Mouse (Mus musculus): ENCODE data around the gene Rabgap1l.
A peak's percentile ranks its signal among the peaks of the same experiment; 100 is the strongest.

The Rabgap1l gene

DNA sequence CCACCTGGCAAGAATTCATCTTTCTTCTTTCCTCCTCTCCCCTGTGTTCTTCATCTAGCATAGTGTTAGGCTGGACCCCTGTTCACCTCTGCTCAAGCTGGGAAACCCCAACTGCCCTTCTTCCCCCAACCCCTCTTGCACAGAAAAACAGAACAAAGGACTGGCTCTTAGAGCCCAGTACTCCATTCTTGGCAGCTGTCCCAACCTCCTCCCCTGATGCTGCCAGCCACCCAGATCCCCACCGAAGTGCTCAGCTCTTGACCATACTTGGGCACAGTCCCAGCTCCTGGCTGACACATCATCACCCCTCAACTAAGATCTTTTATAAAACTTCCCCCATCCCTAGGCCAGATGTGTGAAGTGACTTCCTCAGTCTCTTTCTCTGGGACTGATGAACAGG, 422.5 kb downstream of the Rabgap1l start:
- peak; percentile 19 for DNase-seq

DNA sequence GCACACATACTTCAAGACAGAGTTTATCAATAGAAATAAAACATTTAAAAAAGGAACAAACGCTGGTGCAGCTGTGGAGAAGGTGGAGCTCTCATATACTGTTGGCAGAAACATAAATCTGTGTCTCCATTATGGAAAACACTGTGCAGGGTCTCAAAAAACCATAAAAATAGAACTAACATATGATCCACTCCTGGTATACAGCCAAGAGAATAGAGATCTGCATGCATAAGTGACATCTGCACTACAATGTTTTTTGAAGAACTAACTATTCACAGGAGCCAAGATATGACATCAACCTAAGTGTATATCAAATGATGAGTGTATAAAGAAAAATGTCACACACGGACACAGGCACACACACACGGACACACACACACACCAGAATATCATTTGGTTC, 426.4 kb downstream of the Rabgap1l start:
- DNase-seq, result no peak

DNA sequence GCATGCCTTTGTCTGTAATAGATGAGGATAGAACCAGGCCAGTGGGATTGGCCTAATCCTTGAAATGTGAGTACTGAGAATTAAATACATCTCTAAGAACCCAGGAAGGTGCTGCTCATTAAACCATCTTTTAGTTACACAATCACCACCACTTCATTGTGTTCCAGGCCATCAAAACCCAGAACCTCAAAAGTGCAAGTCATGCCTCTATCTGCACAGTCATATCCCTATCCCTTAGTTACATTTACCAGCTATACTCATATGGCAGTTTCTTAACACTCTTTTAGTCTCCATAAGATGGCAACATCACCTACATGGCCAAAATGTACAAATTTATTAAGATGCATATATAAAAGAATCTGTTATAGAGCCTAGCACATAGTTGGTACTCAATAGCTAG, 435.7 kb downstream of the Rabgap1l start:
- DNase-seq, result no peak

DNA sequence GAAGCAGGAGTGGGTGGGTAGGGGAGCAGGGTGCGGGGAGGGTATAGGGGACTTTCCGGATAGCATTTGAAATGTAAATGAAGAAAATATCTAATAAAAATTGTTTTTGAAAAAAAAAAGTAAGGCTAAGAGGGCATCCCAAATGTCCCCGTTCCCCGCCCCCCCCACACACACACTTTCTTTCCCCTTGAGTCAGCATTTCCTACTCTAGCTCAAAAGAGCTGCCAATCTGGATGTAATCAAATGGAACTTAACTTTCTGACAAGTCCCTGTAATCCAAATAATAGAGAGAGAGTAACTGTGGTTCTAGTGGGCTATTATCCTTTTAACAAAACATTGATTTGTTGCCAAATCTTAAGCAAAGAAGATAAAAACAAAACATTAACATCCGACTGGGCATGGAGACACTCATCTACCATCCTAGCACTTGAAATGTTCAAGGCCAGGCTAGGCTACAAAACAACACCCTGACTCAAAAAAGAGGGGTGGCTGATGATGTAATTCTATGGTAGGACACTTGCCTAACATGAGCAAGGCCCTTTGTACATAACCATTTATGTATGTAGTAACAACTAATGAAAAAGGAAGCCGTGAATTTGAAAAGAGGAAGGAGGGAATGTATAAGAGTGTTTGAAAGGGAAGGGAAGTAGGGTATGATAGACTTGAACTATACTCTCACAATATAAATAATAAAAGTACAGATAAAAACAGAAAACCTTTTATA, 439.1 kb downstream of the Rabgap1l start:
- no peak for DNase-seq

DNA sequence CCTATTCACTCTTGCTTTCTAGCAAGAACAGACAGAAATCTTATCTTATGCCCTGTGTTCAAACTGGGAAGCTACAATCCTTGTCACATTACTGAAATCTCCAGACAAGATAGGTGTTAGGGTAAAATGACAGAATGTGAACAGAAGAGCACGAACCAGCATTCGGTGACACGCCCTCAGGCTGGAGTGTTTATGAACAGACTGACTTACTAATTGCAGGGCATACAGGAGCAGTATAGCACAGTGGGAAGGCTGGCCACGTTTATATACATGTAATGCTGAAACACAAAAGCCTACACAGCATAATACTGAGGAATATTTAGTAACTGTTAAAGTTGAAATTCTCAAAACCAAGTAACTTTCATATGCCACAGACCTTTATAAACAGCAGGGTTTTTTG, 440.7 kb downstream of the Rabgap1l start:
- no peak for DNase-seq

DNA sequence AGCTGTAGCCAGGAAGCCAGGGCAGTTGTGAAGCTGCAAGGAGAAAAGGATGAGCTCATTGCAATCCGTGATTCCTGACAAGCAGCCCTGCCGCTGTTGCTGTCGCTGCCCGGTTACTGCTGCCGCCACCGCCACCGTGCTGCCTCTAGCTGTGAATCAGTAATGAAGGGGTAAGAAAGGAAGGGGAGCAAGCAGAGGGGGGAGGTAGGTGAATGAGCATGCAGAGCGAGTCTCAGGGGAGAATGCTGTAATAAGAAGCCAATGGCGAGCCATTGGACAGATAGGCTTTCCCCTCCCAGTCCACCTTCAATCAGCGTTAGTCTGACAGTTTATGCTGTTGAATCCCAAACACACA, 441.2 kb downstream of the Rabgap1l start:
- peak; percentile 24 for DNase-seq

DNA sequence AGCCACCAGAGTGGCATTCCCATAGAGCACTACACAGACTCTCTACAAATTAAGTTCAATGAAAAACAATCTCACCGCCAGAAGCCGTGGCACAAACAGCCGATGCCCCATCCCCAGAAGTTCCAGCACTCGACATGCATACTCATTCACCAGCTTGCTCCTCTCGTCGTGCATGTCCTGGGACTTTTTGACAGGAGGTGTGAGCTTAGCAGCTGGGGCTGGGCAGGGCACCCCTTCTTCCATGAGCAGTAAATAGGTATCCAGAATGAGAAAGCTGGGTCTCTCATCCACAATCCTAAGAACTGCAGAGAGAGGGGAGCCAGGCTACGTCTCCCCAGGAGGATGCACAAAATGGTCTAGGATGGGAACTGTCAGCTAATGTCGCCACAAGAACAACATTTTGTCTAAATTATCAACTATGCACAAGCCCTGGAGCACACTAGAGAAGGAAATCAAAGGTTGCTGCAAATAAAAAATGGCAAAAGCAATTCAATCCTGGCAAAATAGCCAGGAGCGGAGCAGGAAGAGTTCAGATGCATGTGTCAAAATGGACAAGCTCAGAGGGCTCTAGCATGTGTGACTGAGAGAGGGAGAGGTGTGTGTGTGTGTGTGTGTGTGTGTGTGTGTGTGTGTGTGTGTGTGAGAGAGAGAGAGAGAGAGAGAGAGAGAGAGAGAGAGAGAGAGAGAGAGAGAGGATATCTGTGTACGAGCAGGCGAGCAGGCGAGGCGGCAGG, 441.7 kb downstream of the Rabgap1l start:
- no peak for DNase-seq

DNA sequence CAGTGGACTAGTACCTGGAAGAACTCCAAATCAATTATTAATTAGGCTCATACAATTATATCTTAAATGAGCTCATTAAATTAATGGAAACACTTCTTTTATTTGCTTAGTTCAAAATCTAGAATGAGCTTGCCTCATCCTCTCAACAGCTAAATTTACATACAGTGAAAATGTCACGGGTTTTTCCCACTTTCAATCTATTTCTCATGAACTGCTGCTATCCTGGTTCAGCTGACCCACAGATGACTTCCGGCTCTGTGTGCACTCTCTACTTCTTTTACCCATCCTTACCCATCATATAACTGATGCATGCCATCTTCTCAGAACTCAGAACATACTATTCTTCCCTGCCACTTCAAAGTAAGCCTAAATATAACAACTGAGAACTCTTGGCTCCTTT, 452.4 kb downstream of the Rabgap1l start:
- DNase-seq, result no peak

DNA sequence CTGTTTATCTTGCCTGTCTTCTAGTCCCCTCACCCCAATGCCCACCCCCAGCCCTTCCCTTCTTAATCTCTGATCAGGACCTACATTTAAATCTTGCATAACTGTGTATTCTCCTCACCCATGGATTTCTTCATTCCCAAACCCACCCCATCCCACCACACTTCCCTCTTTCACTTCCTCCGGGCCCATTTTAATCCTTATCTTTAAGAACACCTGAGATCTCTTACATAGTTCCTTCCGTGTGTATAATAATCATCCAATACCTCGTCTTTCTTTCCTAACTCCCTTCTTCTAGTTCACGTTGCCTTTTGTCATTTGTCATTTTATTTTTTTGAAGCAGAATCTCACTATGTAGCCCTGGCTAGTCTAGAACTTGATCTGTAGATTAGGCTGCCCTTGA, 453.6 kb downstream of the Rabgap1l start:
- DNase-seq, result no peak

DNA sequence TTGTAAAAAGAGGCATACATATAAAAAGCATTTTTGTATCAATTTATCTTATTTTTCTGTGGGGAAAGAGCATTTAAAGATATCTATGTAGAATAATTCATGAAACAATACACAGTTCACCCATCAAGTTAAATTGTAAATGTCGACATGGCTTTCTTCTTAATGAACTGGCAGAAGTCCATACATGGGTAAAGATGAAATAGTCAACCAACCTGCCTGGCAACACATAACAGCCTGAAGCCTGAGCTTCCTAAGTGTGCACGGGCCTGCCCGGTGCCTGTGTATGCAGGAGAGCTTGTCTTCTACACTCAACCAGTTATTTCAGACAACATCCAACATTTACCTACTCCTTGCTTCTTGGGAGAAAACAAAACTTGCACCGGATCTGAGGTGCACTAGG, 458.2 kb downstream of the Rabgap1l start:
- no peak for DNase-seq

DNA sequence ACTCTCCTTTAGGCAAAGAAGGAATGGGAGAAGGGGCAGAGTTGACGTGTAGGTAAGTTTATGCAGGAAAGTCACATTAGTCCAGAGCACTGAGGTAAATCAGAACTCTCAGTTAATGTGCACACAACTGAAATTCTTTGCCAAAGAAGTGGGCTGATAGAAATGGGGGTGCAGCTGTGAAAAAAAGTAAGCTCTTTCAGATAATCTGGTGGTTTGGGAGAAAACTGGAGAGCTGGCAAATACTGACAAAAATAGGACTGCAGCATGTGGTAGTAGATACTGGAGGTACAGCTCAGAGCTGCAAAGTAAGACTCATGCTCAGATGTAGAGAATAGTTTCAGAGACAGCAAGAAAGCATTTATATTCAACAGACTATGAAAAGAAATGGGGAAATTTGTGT, 462.2 kb downstream of the Rabgap1l start:
- no peak for DNase-seq

DNA sequence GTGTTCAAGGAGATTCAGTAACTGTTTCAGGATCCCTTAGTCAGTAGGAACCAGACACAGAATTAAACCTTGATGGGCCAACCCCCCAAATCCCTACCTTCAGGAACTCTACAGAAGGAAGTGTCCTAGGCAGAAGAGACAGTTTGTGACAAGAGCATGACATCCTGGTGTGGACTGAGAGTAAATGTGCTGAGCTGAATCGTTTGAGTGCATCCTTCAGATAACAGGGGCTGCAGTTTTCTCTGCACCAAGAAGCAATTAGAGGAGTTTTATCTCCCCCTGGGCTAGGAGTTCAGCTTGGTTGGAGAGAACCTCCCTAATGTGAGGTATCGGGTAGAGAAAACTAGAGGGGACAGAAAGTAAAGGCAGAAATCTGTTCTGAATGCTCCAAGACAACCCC, 462.8 kb downstream of the Rabgap1l start:
- no peak for DNase-seq

DNA sequence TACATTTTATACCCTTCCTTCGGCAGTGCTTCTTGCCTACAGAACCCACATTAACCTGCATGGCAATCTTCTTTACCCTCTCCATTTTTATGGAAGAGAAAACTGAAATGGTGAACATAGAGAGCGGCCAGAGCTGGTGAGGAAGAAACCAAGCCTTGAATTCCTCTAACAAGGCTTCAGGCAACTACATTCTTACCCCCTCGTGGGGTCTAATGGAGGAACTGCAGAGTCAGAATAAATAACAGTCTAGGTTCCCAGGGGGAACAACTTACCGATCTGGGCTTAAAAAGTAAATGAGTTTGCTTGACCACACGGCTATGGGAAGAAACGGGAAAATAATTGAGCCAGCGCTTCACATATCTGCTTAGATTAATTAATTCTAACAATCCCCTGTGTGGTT, 463.2 kb downstream of the Rabgap1l start:
- no peak for DNase-seq

DNA sequence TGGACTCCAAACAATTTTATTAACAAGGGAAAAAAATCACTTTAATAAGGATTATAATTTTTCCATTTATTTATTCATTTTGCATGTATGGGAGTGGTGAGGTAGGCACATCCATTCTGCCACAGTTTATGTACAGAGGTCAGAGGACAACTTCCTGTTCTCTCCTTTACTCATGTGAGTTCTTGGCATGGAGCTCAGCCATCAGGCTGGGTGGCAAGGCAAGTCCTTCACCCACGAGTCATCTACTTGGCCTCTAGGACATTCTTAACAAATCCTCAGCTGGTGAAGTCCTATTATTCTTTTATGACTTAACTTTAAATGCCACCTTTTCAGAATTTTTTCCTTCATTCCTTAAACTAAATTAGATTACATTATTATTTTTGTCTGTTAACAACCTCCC, 465.5 kb downstream of the Rabgap1l start:
- DNase-seq, result no peak

DNA sequence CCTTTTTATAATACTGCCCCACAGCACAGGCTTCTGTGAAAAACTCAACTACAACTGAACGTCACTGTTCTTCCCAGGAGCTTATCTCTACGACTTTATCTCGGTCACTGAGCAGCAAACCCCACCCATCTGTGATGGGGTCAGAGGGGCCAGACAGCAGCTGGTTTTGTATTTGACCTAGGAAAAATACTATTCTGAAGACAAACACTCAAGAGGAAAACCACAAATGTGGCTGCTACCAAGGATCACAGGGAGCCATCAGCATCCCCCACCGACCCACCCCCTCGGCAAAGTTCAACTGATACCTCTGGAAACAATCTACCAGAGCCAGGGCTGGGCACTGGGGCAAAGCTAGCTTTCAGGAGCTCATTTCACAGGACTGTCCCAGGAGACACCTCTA, 467.5 kb downstream of the Rabgap1l start:
- no peak for DNase-seq

DNA sequence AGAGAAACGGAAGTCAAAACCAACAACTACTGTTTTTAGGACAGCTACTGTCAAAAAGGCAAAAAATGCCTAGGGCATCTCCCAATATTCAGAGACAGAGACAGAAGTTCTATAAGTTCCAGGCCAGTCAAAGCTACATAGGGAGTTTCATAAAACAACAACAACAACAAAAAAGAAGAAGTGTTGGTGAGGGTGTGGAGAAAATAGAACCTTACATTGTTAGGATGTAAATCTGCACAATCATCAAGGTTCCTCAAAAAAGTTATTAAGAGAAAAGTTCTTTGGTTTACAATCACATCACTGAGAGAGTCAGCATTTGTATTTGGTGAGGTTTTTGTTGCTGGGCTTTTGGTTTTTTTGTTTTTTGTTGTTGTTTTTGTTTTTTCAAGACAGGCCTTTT, 472.3 kb downstream of the Rabgap1l start:
- no peak for DNase-seq

DNA sequence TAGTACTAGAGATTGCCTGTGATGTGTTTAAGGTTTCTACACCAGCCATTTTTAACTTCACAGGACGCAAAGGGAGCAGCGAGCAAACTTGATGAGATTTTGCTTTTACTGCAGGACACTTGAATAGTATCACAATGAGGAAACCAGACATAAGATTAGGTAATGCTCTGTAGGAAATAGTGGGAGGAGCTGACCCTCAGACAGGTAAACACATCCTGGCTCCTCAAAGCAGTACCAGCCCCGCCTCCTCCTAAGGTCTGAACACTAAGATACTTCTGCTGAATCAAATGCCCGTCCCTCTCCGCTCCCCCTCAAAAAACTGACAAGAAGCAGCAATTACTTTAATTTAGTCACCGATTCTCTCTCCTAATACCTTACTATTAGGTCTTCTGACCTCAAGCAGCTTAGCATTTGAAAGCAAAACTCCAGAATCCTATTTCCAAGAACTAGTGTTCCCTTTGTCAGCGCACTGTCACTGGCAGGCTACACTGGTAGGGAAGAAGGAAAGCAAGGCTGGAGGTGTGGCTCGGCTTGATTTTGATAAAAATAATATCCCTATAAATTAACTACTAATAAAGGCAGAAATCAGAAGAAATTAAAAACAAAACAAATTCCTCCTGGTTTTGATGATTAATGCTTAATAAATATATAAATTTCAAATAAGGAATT, 474.8 kb downstream of the Rabgap1l start:
- no peak for DNase-seq

DNA sequence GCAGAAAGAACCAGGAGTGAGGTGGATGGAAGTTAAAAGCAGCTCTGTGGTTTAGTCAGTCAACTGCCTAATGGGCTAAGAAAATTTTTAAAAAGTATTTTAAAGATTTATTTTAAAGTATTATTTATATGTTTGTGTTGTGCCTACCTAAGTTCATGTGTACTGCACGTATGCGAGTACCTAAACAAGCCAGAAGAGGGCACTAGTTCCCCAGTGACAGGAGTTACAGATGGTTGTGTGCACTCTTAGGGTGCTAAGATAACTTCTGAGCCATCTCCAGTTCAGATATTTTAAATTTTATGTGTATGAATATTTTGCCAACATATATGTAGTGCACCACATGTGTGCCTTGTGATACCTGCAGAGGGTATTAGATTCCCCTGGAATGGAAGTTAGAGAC, 476.8 kb downstream of the Rabgap1l start:
- DNase-seq, result no peak

DNA sequence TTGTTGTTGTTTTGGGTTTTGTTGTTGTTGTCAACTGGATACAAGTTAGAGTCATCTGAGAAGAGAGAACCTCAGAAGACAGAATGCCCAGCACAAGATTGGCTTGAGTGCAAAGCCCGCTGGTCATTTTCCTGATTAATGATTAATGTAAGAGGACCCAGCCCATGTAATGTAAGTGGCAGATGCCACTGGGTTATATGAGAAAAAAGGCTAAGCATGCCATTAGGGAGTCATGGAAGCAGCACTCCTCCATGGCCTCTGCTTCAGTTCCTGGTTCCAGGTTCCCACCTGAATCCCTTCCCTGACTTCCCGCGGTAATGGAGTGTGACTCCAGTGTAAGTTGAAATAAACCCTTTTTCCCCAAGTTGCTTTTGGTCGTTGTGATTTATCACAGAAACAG, 480.4 kb downstream of the Rabgap1l start:
- no peak for DNase-seq

DNA sequence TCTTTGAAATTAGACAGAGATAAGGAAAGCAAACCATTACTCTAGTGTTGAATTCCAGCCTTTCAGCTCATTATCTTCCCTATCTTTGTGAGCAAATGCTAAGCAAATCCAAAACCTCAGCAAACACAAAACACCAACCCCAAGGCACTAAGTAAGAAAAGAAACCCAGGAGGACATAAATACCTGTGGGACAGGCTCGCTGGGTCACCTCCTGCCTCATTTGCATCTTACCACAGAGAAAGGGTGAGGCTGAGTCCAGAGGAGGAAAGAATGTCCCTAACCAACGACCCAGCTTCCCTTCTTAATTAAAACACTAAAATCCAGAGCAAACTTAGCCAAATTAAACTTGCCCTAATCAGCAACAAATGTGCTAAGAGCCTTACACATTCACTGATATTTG, 481.1 kb downstream of the Rabgap1l start:
- no peak for DNase-seq

DNA sequence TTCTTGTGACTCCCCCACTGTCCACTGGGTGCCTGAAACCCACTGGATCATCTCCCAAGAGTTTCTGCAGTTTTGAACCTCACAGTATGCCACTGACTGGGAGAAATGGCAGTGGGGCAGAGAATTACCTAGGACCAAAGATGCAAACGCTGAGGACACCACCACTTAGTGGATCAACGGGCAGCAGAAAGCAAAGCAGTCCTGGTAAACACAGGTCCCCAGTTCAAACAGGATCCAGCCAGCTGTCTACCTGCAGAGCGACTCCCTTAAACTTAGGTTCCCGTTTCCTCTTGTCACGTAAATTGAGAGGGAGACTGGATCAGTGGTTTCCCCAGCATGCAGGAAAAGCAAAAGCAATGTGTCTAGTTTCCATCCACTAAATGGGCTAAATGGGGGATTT, 483.1 kb downstream of the Rabgap1l start:
- DNase-seq, result no peak

DNA sequence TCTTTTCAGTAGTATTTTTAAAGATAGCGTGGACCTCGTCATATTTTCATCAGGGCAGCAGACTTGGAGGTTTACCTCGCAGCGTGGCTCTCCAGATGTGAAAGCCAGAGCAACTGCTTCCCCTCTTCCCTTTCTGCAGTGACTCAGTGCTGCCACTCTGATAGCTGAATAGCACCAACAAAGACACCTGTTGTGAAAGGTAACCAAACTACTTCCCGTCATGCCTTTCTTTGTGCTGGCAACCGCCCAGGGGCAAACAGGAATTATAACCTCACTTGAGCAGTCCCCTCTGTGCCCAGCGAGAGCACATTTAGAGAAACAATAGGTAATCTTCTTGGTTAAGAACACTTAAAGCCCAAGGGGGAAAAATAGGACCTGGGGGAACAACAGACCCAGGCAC, 484.0 kb downstream of the Rabgap1l start:
- DNase-seq, result peak; percentile 76

DNA sequence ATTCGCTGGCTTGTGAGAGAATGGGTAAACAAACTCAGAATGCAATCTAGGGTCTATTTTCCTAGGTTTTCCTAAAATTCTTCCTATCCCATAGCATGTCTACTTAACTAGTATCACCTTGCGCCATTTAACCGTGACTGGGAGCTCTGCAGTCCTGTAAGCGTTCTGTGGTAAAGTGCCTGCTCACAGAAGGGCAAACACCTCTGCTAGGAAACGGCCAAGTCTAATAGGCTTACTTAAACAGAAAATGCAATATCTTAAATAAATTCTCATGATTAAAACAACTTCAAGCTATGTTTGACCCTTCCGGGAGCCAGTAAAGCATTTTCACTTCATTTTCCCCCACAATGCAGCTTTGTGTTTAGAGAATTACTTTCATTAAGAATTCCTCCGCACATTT, 484.5 kb downstream of the Rabgap1l start:
- no peak for DNase-seq

DNA sequence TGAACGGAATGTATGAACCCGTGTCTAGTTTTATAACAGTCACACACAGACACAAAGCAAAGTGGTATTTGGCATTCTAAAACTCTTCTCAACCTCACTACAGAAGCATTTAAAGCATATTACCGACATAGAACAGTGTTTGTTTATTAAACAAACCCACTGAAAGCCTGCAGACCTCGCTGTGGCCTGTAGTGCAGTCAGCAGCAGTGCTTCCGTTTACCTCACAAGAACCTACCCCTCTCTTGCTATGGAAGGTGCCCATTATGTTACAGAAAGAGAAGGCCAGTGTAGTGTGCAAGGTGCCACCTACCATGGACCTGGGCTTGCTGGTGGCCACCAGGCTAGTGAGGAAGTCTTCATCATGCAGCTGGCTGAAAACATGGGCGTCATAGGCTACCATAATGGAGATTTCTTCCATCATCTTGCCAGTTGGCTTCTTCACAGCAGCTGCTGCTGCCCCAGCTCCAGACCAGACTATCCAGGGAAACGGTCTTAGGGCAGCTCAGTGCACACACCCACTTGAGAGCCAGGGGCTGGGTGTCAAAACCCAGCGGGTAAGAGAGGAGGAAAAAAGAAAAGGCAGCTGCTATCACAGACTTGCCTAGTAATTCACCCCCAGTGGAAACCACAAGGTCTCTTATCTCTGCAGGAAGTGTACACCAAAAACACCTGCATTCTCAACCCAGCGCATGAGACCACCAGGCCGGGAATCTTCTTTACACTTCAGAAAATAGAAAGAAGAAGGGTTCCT, 486.0 kb downstream of the Rabgap1l start:
- DNase-seq, result no peak
